Mouse (Mus musculus): Measurements from ENCODE around the gene Rpl28. TPM values are rescaled to one million over a fixed set of nuclear protein-coding genes. Genes with fewer than 3 reads are reported as not detected.

Gene Rpl28
- 100 to 1,000 TPM; 613 to 657 TPM for total RNA-seq (2021)
- long read RNA-seq, experiment 1, transcript Rpl28-202 (4 exons, 772 nt), result minor isoform, 16 of 130 reads
- long read RNA-seq, experiment 1, transcript Rpl28-201 (5 exons, 1,106 nt), result major isoform, 111 of 130 reads
- long read RNA-seq, experiment 1, partial matches to known transcripts, result 2 of 130 reads
- long read RNA-seq, experiment 1, other reads (novel, unspliced or antisense), result 1 of 130 reads
- long read RNA-seq, experiment 2, transcript Rpl28-202 (4 exons, 772 nt), result minor isoform, 11 of 133 reads
- long read RNA-seq, experiment 2, transcript Rpl28-201 (5 exons, 1,106 nt), result major isoform, 115 of 133 reads
- long read RNA-seq, experiment 2, partial matches to known transcripts, result 3 of 133 reads
- long read RNA-seq, experiment 2, other reads (novel, unspliced or antisense), result 3 of 133 reads

DNA sequence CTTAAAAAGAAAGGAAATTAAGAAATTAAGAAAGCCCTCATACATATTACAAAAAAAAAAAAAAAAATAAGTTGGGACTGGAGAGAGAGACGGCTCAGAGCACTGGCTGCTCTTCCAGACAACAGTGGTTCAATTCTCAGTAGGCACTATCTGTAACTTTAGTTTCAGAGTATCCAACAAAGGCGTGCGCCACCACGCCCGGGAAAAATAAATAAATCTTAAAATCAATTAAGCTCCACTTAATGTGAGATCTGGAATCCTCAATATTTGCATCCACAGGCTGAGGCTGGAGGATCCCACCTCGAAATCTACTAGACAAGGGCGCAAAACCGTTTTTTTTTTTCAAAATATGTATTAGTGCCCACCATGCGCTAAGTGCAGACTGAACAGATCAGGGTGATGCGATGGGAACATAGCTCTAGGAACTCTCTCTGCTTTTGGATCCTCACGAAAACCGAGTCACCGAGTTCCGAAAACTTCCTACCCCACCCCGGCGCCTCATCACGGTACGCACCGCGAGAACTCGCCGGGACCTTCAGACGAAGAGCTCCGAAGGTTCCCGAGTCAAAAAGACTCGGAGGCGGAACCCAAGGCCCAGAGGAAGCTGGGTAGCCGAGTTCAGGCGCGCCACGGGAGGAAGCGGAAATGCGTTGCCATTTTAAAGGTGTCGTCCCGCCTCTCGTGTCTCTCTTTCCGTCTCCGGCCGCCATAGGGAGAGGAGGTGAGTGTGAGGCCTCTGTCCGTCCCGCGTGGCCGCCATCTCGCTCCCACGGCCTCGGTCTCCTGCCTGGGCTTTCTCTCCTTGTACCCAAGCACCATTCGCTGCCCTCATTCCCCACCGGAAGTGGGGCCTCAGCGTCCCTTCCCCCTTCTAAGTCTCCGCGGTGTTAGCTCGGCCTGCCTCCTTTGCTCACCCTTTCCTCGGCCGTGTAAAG lies at the start of gene Rpl28:
Rpl28 (plus strand) TSS at position 597 of the 935 bp plus-strand sequence.
- intact Hi-C loops (cut with DNase I; ENCODE audit: low total_unique reads), result no loop called here
- DNase-seq, result peak; percentile 95

DNA sequence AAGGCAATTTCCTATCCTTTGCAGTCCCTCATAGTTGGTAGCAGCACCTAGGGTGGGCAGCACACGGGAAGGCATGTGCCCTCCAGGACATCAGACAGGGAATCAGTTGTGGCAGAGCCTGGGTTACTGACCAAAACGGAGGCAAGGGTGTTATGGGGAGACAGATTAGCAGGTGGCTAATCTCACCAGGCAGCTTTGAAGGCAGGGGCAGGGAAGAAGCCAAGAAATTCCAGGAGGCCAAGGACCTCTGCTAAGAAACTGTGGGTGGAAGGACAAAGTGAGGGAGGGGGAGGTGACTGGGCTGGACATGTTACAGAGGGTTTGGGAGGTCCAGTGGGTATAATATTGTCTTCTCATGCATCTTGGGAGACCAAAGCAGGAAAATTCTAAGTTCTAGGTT lies 49.3 kb upstream of the Rpl28 start:
- DNase-seq, result no peak
- intact Hi-C loops (cut with DNase I; ENCODE audit: low total_unique reads), result loop anchor here (5.0 kb wide), 1 partner anchor 39 kb away; the partner anchor contains the start of genes Il11 and Tmem190

DNA sequence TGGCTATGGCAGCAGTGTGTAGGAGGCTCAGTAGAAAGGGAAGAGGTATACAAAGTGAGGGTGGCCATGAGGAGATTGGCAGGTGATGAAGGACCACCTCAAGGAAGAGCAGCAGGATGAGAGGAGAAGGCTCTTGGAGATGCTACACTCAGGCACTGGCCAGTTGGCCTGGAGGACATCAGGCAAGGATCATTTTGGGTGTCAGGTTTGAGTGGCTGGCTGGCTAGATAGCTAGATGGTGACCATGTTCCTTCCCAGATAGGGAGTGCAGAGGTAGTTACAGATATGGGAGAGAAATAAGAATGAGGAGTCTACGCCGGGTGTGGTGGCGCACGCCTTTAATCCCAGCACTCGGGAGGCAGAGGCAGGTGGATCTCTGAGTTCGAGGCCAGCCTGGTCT lies 47.8 kb upstream of the Rpl28 start:
- no peak for DNase-seq
- intact Hi-C loops (cut with DNase I; ENCODE audit: low total_unique reads), result loop anchor here (5.0 kb wide), 1 partner anchor 37 kb away; the partner anchor contains the start of genes Il11 and Tmem190

- intact Hi-C loops (cut with DNase I; ENCODE audit: low total_unique reads), result no loop called here
- DNase-seq, result no peak
These were observed 46.2 kb upstream of the Rpl28 start for GRCm38 (mm10) chr7:4746326-4746980.

GRCm38 (mm10) chr7:4747156-4747899 lies 45.3 kb upstream of the Rpl28 start:
- intact Hi-C loops (cut with DNase I; ENCODE audit: low total_unique reads), result no loop called here
- DNase-seq, result no peak

DNA sequence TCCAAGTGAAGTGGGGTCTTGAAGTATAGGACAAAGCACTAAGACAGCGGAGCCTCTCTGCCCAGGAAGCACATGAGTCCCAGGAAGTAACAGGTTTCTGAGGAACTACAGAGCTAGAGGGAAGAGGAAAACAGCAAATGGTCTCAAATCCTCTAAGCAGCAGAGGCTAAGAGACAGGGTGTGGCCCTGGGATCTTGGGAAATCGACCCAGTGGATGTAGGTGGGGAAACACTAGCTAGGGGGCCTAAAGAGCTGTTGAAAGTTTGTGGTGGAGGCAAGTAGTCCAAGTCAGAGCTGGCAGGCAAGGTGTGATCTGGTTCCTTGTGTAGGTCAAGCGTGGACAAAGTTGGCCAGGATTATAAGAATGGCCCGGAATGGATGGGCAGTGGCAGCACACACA lies 44.4 kb upstream of the Rpl28 start:
- no peak for DNase-seq
- intact Hi-C loops (cut with DNase I; ENCODE audit: low total_unique reads), result no loop called here

GRCm38 (mm10) chr7:4749169-4749568 lies 43.5 kb upstream of the Rpl28 start:
- intact Hi-C loops (cut with DNase I; ENCODE audit: low total_unique reads), result no loop called here
- no peak for DNase-seq

DNA sequence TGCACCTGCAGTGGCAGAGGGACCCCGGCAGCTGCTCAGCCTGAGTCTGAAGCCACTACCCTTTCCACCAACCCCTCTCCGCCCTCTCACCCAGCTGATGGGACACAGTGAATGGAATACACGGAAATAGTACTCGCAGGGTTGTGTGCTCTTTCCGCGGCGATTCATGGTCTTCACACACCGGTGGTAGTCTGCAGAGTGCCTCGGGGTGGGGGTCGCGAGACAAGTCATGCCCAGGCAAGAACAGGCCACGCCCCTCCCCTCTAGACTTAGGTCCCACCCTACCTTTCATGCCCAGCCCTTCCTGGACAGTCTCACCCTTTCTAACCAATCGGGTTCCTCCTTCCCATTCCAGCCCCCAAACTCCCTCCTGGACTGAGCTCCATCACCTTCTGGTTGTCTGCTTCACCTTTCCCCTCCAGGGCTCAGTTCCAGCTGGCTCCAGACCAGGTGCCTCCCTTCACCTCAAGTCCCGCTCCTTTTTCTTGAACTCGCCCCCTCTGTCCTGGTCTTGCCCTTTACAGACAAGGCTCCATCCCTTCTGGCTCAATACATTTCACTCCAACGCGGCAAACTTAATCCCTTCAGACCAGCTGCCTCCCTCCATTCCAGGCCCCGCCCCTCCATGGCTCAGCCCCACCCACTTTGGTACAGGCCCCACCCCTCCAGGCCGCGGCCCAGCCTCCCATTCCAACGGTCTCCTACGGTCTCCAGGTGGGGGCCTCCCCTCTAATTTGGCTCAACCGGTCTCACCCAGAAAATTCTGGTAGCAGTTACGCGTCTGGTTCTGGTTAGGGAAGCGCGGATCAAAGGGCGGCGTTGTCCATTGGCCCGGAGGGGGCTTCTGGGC lies 40.5 kb upstream of the Rpl28 start:
- no peak for DNase-seq
- intact Hi-C loops (cut with DNase I; ENCODE audit: low total_unique reads), result no loop called here

DNA sequence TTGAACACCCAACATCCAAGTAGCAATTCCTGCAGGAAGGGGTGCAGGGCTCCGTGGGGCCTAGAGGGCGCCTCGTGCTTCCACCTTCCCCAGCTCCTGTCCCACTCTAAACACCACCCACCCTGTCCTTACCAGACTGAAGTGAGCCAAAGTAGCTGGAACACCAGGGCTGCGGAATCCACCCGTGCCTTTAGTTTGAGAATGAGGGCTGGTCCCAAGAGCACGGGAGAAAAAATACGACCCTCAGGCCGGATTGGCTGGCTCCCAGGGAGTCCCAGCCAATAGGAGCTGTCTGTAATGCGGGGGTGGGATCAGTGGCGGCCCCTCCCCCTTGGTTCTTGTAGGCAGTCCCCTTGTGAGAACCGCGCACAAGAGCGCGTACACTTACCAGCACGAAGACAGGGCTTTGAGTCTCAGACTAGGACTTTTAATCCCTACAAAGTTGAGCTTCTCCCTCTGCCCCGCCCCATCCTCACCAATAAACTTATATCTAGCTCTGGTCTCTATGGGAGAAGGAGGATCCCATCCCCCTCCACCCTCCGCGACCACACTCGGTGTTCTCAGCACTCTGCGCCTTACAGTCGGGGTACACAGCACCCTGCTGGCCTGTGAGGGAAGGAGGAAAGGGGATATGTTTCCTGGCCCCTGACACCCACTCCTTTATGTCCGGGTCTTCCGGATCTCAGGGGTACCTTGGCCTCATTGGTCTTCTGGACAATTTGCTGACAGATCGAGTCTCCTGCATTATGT lies 39.7 kb upstream of the Rpl28 start, which contains the start of gene Cox6b2:
Cox6b2 (minus strand) TSS at position 274 of the 750 bp plus-strand sequence.
- peak; percentile 68 for DNase-seq
- intact Hi-C loops (cut with DNase I; ENCODE audit: low total_unique reads), result no loop called here

- no peak for DNase-seq
- intact Hi-C loops (cut with DNase I; ENCODE audit: low total_unique reads), result no loop called here
These were observed 33.0 kb upstream of the Rpl28 start for GRCm38 (mm10) chr7:4759670-4760069.

DNA sequence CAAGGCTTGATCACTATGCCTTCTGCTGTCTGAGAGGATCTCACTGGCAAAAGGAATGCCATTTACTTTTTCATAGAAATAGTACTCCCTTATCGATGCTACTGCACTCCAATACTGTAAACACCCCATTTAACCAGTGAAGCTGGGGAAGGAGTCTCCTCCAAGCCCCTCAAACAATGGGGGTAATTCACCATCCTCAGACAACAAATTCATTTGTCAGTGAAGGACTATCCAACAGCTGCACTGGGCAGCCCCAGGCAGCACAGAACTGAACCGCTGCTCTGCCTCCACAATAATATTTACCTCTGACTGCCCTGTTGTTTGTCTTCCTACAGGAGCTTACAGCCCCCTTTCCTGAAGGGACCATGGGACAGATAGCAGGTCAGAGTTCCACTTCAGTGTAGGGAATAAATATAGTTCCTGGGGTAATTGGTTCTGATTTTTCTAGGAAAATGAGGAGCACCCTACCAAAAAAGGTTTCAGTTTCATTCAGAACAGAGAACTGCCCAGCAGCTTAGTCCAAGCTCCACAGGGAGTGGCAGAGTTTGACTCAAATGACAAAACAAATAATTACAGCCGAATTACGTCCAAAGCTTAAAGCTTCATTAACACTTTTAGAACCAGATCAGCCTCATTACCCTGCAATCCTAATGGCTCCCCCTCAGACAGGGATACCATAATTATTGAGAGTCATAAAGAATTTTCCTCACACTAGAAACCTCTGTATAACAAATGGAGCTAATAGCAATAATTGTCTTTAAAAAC lies 27.5 kb upstream of the Rpl28 start:
- intact Hi-C loops (cut with DNase I; ENCODE audit: low total_unique reads), result no loop called here

DNA sequence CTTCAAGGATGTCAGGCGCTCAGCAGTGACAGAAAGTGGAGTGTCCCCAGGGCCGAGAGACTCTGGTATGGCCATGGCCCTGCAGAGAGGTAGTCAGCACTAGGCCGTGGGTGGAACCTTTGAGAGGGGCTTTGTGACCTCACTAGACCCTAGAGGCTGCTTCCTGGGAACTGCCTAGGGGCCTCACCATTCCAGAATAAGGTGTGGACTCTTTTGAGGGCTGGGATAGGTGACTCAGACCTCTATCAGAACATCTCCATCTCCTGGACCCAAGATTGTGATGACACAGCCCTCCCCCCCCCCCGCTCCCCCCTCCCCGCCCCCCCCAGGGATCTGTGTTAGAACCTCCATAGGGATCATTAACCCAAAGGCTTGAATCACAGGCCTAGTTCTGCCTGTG lies 21.5 kb upstream of the Rpl28 start, which contains the start of gene Fam71e2:
Fam71e2 (minus strand) TSS at position 101 of the 400 bp plus-strand sequence.
- intact Hi-C loops (cut with DNase I; ENCODE audit: low total_unique reads), result no loop called here
- DNase-seq, result no peak

More for the DNA sequence above, 27.5 kb upstream of the Rpl28 start:
- no peak for DNase-seq

- no peak for DNase-seq
- intact Hi-C loops (cut with DNase I; ENCODE audit: low total_unique reads), result no loop called here
These were observed 16.5 kb upstream of the Rpl28 start for GRCm38 (mm10) chr7:4776131-4776530.

GRCm38 (mm10) chr7:4776861-4777830 lies 15.5 kb upstream of the Rpl28 start:
- DNase-seq, result peak; percentile 72
- intact Hi-C loops (cut with DNase I; ENCODE audit: low total_unique reads), result no loop called here

DNA sequence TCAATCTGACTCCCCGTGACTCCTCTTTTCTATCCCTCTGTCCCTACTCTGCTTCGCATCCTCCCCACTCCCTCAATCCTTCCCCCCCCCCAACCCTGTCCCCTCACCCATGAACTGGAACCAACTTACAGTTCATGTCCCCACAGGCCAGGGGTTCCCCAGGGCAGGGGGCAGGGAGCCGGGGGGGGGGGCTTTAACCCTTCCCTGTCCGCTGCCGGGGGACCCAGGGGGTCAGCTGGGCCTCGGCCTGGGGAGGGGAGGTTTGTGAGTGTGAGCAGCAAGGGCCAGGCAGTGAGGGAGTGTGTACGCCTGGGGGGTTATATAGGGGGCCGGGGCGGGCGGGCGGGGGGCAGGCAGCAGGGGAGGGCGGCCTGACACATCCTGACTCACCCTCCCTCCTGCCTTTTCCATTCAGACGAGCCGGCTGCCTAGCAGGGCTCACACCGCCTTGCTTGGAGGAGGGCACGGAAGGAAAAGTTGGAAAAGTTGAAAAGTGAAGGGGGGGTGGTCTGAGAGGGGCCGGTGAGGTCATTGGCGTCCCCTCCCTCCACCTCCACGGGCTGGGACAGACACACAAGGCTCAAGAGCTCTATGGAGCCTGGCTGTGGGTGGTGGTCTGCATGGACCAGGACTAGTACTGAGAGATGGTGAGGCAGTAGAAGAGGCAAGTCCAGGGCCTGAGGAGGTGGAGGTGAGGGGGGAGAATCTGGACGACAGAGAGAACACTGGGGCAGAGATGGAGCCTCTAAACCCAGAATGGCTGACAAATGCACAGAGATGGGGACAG lies 14.6 kb upstream of the Rpl28 start:
- intact Hi-C loops (cut with DNase I; ENCODE audit: low total_unique reads), result no loop called here

More for the DNA sequence above, 14.6 kb upstream of the Rpl28 start:
- DNase-seq, result no peak

Data from gastrocnemius, postnatal 14 days (tissue).